Mouse (Mus musculus): Measurements from ENCODE around the gene Xcl1. TPM values are rescaled to one million over a fixed set of nuclear protein-coding genes. Genes with fewer than 3 reads are reported as not detected.
A peak's percentile ranks its signal among the peaks of the same experiment; 100 is the strongest.

Gene Xcl1
- total RNA-seq, 4 experiments from 2014 or later: 1.7 to 2.3 TPM; not detected in 2

- DNase-seq: no peak
These were observed 34.6 kb downstream of the Xcl1 start for GRCm38 (mm10) chr1:164900696-164901095.

GRCm38 (mm10) chr1:164900226-164900625, 35.1 kb downstream of the Xcl1 start:
- DNase-seq: peak; percentile 9

GRCm38 (mm10) chr1:164899506-164899905, 35.8 kb downstream of the Xcl1 start:
- DNase-seq: peak; percentile 31

GRCm38 (mm10) chr1:164898846-164899351, 36.4 kb downstream of the Xcl1 start:
- peak; percentile 58 for DNase-seq

- no peak for DNase-seq
These were observed 38.0 kb downstream of the Xcl1 start for GRCm38 (mm10) chr1:164897163-164897817.

GRCm38 (mm10) chr1:164896211-164897145, 38.8 kb downstream of the Xcl1 start:
- no peak for DNase-seq

- DNase-seq: no peak
These were observed 39.5 kb downstream of the Xcl1 start for GRCm38 (mm10) chr1:164895806-164896205.

- no peak for DNase-seq
These were observed 45.0 kb downstream of the Xcl1 start for GRCm38 (mm10) chr1:164890366-164890765.

GRCm38 (mm10) chr1:164888563-164888962, 46.8 kb downstream of the Xcl1 start:
- DNase-seq: no peak

- DNase-seq: no peak
These were observed 47.6 kb downstream of the Xcl1 start for GRCm38 (mm10) chr1:164887775-164888174.

- DNase-seq: no peak
These were observed 53.4 kb downstream of the Xcl1 start for GRCm38 (mm10) chr1:164881891-164882290.

Other genes with a start within 250 kb of the Xcl1 start
- gene Dpt, start 138.9 kb downstream of the Xcl1 start, total RNA-seq (2022): 10 to 100 TPM; 15.6 to 82.1 (median 32.1) TPM
- not detected for gene Tbx19, start 225.2 kb upstream of the Xcl1 start, total RNA-seq (2022)